Mouse (Mus musculus) bone marrow, adult 2 months (tissue): Measurements from ENCODE around the gene Kcnj4.

ENCODE experiments used
- CTCF ChIP-seq: fragments of 200-500 bp; IDR thresholded peaks from 2 replicates; pipeline ENCODE4 v1.5.1; 2011; ENCODE audit warnings: low read length, control low read depth; ENCODE audit not compliant: control insufficient read depth, insufficient read depth
- POLR2A ChIP-seq: fragments of 200-500 bp; IDR thresholded peaks from 2 replicates; pipeline ENCODE4 v1.6.1; 2011; ENCODE audit warnings: low read depth, mild to moderate bottlenecking, control low read depth, low read length, borderline replicate concordance; ENCODE audit not compliant: control insufficient read depth

DNA sequence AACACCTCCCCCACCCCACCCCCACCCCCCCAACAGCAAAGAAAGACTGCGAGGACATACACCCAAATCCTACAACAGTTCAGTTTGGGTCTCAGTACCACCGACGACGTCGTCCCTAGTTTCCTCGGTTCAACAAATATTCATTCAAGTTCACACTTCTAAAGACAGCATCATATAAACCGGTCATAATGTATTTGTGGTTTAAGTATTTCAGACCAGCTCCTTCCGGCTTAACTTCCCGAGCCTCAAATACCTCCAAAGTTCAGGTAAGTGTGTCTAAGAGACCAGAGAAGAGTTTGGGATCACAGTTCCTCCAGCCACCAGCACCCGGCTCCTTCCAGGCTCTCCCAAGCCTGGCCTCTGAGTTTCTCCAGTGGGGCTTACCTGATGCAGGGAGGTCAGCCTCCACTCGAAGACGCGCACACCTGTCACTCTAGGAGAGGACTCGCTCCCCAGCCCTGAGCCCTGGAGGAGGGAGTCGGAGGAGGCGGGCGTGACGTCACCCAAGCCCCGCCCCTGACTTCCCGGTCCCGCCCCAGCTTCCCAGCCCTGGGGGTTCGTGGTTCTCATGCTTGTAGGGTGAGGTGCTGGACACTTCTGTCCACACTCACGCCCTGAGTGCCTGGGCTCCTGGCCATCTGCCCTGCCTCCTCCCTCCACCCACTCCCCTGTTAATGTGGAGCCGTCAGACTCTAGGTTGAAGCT, 49.8 kb downstream of the Kcnj4 start, which contains the start of gene Csnk1e:
- no peak for TF ChIP-seq CTCF
- no peak; the same call in 1 of the 2 replicates for TF ChIP-seq POLR2A
